Mouse (Mus musculus) activated CD4-positive, CD25-positive, alpha-beta regulatory T cell, adult 4 months (primary cell): ENCODE results near the gene Pnkd. TPM values are rescaled to one million over a fixed set of nuclear protein-coding genes. Genes with fewer than 3 reads are reported as not detected.

ENCODE experiments used
- ATAC-seq: one replicate; pipeline ENCODE4 v1.8.0; 2017
- polyA plus RNA-seq, 2 experiments: library from polyadenylated mRNA; unstranded; fragments of 100-300 nt; shearing (Covaris generic); gene quantifications; one replicate each; pipeline ENCODE4 v1.2.1; 2017

Gene Pnkd
- polyA plus RNA-seq, 2 experiments from 2014 or later: 80.2 to 97.8 TPM

DNA sequence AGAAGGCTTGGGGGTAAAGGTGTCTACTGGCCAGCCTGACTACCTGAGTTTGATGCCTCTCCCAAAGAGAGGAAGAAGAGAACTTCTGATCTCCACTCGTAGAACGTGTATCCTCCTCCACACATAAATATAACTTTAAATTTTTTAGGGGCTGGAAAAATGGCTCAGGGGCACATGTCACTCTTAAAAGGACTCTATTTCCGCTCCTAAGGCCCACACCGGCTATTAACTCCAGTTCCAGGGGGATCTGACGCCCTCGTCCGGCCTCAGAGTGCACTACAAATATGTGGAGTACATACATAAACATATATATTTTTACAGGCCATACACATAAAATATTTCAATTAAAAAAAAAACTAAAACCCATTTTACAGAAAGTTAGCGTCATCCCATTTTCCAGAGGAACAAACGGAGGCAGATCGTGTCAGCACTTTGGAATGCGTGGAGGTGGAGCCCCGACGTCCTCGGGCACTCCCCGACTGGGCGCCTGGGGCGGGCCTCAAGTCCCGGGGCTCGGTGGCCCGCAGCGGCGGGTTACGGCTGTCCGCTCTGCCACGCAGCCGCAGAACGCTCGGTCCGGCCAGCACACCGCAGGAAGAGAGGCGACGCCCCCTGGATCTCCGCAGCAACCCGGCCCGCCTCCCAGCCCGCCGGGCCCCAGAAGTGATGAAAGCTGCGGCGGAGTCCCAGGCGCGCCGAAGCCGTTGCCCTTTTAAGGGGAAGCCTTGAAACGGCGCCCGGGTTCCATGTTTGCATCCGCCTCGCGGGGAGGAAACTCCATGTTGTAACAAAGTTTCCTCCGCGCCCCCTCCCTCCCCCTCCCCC is 106.4 kb downstream of the Pnkd start, which contains the start of gene Ctdsp1:
TSS of gene Ctdsp1 (plus strand) at position 586 of the 825 bp plus-strand sequence.
- ATAC-seq: peak; percentile 51

DNA sequence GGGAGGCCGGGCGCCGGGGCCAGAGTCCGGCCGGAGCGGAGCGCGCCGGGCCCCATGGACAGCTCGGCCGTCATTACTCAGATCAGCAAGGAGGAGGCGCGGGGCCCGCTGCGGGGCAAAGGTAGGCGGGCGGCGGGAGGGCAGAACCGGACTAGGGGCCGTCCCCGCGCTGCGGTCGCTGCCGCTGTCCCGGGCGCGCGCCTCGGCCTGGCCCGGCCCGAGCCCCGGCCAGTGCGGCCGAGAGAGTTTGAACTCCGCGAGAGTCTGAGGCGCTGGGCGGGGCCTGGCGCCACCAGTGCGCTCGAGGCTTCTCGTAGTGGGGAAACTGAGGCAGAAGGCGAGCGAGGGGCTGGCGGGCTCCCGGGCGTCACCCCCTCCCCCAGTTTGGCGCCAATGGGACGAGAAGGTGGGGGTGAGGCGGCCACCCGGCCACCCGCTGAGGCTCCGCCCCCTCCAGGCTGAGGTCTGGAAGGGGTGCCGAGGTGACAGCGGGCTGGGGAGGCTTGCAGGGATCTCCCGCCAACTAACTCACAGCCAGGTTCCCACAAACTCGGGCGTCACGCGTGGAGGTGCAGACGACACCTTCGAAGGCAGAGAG is 107.2 kb downstream of the Pnkd start:
- peak; percentile 6 for ATAC-seq

- no peak for ATAC-seq
Measured at GRCm38 (mm10) chr1:74392446-74392994, 107.8 kb downstream of the Pnkd start.

GRCm38 (mm10) chr1:74393010-74393409 is 108.3 kb downstream of the Pnkd start:
- ATAC-seq: no peak

- no peak for ATAC-seq
Measured at GRCm38 (mm10) chr1:74393697-74394096, 109.0 kb downstream of the Pnkd start.

GRCm38 (mm10) chr1:74394311-74394710 is 109.6 kb downstream of the Pnkd start:
- ATAC-seq: no peak

DNA sequence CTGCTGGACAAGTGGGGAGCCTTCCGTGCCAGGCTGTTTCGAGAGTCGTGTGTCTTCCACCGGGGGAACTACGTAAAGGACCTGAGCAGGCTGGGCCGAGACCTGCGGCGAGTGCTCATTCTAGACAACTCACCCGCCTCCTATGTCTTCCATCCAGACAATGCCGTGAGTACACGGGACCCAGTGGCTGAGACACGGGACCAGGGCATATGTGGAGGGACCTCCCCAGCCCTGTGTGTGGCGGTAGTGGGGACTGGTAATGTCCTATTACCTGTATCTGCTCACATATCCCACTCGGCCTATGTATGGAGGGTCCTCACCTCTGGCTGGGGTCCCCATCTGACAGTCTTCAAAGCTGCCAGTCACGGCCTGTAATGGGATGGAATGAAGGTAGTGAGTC is 110.1 kb downstream of the Pnkd start:
- no peak for ATAC-seq

- no peak for ATAC-seq
Measured at GRCm38 (mm10) chr1:74395290-74395689, 110.6 kb downstream of the Pnkd start.

- peak; percentile 3 for ATAC-seq
Measured at GRCm38 (mm10) chr1:74396456-74397222, 111.9 kb downstream of the Pnkd start.

- ATAC-seq: peak; percentile 74
Measured at GRCm38 (mm10) chr1:74397268-74397918, 112.7 kb downstream of the Pnkd start.

GRCm38 (mm10) chr1:74397919-74398451 is 113.3 kb downstream of the Pnkd start:
- ATAC-seq: peak; percentile 55

- no peak for ATAC-seq
Measured at GRCm38 (mm10) chr1:74400531-74400930, 115.8 kb downstream of the Pnkd start.

DNA sequence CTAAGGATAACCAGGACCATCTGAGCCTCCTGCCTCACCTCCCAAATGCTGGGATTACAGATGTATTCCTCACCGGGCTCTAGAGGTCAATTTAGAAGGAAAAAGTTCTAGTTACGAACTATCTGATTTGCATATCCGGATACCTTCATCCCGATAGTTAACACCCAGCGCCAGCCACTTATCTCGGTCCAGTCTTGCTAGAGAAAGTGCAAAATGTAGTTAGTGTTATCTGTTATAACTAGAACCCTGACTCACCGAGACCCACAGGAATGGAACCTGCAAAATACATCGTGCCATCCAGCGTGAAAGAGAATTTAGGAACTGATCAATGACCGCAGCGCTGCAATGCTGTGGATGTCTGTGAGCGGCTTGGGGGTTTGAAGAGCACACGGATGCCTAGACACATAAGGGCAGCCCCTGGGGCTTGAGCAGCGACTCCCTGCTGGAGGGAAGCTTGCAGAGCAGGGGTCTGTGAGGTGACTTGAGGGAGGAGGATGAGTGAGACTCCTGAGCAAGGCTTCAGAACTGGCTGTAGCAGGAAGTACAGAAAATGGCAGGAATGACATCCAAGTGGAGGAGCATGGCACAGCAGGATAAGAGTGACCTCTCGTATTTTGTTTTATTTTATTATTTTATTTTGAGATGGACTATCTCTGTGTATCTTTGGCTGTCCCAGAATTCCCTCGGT is 116.4 kb downstream of the Pnkd start:
- ATAC-seq: no peak

Other genes starting within 250 kb of the Pnkd start
- 10 to 100 TPM; 21.7 to 23.3 TPM for gene Tns1, start 160.5 kb upstream of the Pnkd start, polyA plus RNA-seq
- not detected for gene Rufy4, start 159.4 kb upstream of the Pnkd start, polyA plus RNA-seq
- gene Cxcr2, start 130.9 kb upstream of the Pnkd start, polyA plus RNA-seq: under 1 TPM in 1 of 2 experiments, not detected in 1; 0.36 TPM
- not detected for gene Cxcr1, start 90.3 kb upstream of the Pnkd start, polyA plus RNA-seq
- gene Arpc2, start 48.8 kb upstream of the Pnkd start, polyA plus RNA-seq: 100 to 1,000 TPM; 749 to 764 TPM
- gene Gpbar1, start 6.4 kb upstream of the Pnkd start, polyA plus RNA-seq: under 1 TPM in 1 of 2 experiments, not detected in 1; 0.32 TPM
- 100 to 1,000 TPM; 139 to 184 TPM for gene Aamp, start 192 bp upstream of the Pnkd start, polyA plus RNA-seq
- gene Tmbim1, start 20.7 kb downstream of the Pnkd start, polyA plus RNA-seq: 10 to 100 TPM; 13.1 to 16.1 TPM
- gene Catip, start 77.2 kb downstream of the Pnkd start, polyA plus RNA-seq: not detected
- under 1 TPM; 0.42 to 0.97 TPM for gene Slc11a1, start 90.3 kb downstream of the Pnkd start, polyA plus RNA-seq
- gene Ctdsp1, start 106.6 kb downstream of the Pnkd start, polyA plus RNA-seq: 10 to 100 TPM; 29.9 to 31.9 TPM
- gene Vil1, start 124.4 kb downstream of the Pnkd start, polyA plus RNA-seq: under 1 TPM in 1 of 2 experiments, not detected in 1; 0.13 TPM
- gene Cnot9, start 221.1 kb downstream of the Pnkd start, polyA plus RNA-seq: 10 to 100 TPM; 52.3 to 57.8 TPM